Mouse (Mus musculus) layer of hippocampus, postnatal 25 days (tissue): ENCODE results near the gene Zfp13. TPM values are rescaled to one million over a fixed set of nuclear protein-coding genes. Genes with fewer than 3 reads are reported as not detected.
A peak's percentile ranks its signal among the peaks of the same experiment; 100 is the strongest.

Source experiments
- DNase-seq, 2 experiments: peaks; one replicate each; pipeline ENCODE4 v3.0.0; 2022; ENCODE audit warnings: mixed read lengths in 2 of 2, low spot score in 1 of 2; ENCODE audit errors: extremely low spot score in 1 of 2
- total RNA-seq, 2 experiments: library from RNA; stranded (reverse); gene quantifications; 2 replicates each; pipeline ENCODE4 v1.2.3; 2021

Gene Zfp13
- total RNA-seq, 2 experiments from 2014 or later = 30.2 to 35.1 TPM

- DNase-seq = no peak
Observed at GRCm38 (mm10) chr17:23592926-23593300, 6.4 kb downstream of the Zfp13 start.

DNA sequence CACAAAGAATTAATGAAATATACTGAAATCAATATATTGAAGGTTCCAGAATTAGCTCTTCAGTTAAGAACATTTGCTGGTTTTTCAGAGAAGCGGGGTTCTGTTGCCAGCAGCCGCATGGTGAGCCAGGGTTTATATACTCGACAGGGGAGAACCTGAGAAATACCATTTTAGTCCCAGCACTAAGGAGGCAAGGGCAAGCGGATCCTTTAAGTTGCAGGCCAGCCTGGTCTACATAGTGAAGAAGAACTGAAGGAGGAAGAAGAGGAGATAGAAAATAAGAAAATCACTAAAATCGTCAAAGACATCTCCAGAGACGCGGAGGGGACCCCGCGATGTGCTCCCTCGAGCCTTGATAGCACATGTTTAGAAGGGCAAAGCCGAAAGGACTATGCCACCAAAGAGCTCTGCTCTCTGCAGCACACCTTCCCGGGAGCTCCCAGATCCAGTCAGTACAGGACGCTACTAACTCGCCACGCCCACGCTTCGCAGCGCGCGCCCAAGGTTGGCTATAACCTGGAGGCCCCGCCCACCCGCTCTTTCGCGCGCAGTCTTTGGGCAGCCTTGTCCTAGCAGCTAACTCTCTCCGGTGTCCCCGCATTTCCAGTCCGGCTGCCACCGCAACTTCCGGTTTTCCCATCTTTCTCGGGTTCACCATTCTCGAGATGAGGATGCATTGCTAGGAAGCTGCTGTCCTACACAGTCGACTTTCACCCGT, 6.9 kb downstream of the Zfp13 start:
- peak; percentile 86 to 90 for DNase-seq

DNA sequence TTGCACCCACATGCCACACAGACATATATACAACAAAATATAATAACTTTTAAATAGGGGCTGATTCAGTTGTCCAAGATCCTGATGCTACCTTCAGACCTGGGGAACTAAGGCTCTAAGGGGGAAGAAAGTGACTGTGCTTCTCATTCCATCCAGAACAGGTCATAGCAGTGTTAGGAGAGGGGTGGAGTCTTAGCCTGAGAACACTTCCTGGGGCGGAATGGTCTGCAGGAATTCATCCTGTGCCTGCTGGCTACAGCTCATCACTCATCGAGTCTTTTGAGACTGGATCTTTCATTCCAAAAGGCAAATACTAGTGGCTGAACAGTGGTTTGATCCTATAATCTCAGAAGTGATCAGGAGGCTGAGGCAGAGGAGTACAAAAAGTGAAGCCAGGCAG, 12.0 kb downstream of the Zfp13 start:
- DNase-seq = no peak

DNA sequence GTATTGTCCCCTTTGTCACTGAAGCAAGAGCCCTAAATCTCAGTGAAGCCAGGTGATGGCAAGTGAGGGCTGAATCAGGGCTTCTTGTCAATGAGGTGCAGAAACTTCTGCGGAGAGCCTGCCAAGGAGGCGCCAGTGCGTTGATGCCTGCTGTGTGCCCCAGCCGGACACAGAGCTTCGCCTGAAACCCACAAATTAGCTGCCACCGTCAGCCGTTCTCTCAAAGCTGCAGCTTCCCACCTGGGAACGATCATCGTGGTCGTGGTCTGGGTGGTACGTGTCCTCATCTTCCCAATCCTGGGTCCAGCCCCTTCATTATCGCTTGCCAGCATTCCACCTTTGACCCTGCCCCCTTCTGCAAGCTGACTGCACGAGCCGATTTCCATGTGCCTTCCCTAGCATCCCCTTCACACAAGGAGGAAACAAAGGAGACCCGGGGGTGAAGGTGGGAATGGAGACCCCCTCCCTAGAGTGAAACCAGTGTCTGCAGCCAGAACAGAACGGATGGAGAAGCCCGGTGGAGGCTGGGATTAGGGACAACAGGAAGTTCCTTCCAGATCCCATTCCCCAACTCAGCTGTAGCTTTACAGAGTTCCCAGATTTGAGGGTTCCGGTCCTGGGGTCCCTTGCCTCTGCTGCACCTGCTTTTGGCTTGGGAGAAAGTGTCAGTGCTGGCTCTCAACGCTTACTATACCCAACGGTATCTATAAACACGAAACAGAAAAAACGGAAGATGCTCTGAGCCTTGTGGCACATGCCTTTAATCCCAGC, 13.4 kb downstream of the Zfp13 start:
- peak; percentile 54 to 64 for DNase-seq

GRCm38 (mm10) chr17:23584786-23585185, 14.5 kb downstream of the Zfp13 start:
- DNase-seq = no peak

GRCm38 (mm10) chr17:23575951-23576552, 23.2 kb downstream of the Zfp13 start:
- no peak for DNase-seq

DNA sequence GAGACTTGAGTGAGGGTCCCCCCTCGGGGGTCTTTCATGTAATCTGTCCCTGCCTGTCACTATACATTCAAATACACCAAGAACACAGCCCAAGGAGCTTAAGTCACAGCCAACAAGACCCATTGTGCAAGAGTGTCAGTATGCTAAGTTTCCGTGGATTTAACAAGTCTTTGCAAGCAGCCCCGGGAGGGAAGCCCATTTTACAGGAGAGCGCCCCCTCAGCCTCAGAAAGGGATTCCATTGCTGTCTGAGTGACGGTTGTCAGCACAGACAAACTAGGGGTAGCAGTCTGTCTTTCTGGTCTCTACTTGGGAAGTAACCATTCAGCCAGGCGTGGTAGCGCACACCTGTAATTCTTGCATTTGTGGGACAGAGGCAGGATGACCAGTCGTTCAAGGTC, 25.2 kb downstream of the Zfp13 start:
- no peak for DNase-seq

DNA sequence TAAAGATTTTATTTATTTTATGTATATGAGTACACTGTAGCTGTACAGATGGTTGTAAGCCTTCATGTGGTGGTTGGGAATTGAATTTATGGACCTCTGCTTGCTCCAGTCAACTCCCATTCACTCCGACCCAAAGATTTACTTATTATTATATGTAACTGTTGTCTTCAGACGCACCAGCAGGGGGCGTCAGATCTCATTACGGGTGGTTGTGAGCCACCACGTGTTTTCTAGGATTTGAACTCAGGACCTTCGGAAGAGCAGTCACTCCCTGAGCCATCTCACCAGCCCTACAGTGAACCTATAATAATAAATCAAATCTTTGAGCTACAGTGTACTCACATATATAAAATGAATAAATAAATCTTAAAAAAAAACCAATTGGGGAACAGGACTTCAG, 27.2 kb downstream of the Zfp13 start:
- no peak for DNase-seq

- no peak for DNase-seq
Observed at GRCm38 (mm10) chr17:23571084-23571483, 28.2 kb downstream of the Zfp13 start.

DNA sequence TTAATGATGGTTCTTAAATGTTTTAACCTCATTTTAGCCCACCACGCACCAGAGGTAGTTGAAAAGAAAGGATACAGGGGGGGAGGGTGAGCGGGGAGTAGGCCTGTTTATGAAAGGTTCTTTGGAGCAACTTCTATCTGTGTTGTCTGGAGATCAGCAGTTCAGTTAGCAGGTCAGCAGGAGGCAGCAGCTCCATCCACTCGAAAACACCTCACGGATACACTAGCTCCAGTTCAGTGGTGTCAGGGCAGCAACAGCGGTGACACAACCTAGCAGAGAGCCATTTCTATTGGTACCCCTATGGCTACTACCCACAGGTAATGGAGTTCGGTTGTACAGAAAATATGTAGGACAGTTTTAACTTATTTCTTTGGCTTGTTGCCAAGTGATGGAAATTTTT, 29.3 kb downstream of the Zfp13 start:
- DNase-seq = peak in 1 of 2 experiments; percentile 20

- DNase-seq = no peak
Observed at GRCm38 (mm10) chr17:23568370-23568769, 30.9 kb downstream of the Zfp13 start.

GRCm38 (mm10) chr17:23566787-23567186, 32.5 kb downstream of the Zfp13 start:
- no peak for DNase-seq

GRCm38 (mm10) chr17:23564368-23564715, 34.9 kb downstream of the Zfp13 start:
- no peak for DNase-seq

DNA sequence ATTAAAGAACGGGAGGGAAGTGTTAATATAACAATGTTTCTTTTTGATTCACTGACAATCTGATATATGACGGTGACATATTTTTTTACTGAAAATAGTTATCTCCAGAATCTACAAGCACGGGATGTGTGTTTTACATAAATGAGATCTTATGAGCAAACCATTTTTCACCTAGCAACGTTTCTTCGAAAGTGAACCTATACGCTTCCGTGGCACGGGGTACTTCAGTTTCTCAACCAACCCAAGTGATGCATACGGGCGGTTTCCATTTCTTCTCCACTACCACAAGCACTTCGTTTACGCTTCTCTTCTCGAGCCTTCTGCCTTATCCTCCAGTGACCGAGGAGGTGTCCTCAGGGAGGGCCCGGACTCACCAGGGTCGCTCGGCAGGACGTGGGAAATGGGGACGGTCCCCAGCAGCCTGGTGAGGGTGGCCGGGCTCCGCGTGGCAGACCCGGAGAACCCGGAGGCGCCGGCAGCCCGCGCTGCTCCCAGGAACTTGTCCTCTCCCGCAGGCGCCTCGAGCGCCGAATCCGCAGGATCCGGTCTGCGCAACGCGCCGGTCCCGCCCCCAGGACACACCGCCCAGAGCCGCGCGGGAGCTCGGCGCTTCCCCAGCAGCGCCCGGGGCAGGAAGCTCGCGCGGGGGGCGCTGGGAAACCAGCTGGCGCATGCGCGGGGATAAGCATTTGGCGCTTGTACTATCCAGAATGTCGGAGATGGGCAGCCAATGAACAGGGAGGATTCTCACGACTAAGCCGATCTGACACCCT, 35.5 kb downstream of the Zfp13 start, which contains the start of gene Zfp213:
Gene Zfp213, minus strand, starts transcription at position 644 of the 773 bp plus-strand sequence.
- DNase-seq = peak; percentile 91 to 95

DNA sequence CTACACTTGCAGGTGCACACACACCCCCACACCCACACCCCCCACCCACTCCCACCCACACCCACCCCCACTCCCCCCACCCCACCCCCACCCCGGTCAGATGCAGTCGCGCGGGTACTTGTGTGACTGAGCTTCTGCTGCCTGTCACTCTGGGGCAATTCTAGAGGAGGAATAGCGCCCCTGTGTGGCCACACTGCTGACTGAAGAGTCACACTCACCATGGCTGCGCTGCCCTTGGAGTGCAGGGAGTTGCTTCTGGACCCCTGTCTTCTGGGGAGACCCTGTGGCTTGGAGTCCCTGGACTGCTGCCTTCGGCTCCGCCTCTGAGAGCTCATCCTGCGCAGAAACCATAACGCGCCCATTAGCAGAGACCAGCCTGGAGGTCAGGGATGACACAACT, 39.5 kb downstream of the Zfp13 start:
- peak in 1 of 2 experiments; percentile 60 for DNase-seq

DNA sequence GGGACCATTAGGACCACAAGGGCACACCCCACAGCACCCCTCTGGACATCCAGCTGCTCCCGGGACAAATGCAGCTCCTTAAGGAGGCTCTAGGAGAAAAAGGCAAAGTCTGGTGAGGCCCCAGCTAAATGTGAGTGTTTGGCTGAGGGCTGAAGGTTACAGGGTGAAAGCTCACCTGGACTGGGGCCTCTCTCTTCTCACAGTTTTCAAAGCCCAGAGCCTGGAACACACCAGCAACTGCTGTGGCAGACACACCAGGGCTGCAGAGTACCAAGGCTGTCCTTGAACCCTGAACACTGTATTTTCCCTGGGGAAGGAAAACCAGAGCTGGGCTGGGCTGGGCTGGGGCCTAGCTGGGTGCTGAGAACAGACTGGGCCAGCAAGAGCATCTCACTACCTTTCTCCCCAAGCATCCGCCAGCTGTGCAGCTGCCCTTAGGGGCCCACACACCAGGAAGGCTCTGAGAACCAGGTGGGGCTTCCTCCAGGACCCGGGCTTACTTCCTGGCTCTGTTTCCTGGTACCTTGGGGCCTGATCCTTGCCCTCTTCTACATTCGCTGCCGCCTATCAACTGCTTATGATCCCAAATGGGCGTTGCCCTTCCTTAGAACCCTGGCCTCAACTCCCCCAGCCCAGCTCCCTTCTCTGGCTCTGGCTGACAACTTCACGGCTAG, 43.9 kb downstream of the Zfp13 start:
- DNase-seq = no peak

GRCm38 (mm10) chr17:23554321-23554720, 45.0 kb downstream of the Zfp13 start:
- DNase-seq = no peak

GRCm38 (mm10) chr17:23553634-23554120, 45.6 kb downstream of the Zfp13 start:
- no peak for DNase-seq

DNA sequence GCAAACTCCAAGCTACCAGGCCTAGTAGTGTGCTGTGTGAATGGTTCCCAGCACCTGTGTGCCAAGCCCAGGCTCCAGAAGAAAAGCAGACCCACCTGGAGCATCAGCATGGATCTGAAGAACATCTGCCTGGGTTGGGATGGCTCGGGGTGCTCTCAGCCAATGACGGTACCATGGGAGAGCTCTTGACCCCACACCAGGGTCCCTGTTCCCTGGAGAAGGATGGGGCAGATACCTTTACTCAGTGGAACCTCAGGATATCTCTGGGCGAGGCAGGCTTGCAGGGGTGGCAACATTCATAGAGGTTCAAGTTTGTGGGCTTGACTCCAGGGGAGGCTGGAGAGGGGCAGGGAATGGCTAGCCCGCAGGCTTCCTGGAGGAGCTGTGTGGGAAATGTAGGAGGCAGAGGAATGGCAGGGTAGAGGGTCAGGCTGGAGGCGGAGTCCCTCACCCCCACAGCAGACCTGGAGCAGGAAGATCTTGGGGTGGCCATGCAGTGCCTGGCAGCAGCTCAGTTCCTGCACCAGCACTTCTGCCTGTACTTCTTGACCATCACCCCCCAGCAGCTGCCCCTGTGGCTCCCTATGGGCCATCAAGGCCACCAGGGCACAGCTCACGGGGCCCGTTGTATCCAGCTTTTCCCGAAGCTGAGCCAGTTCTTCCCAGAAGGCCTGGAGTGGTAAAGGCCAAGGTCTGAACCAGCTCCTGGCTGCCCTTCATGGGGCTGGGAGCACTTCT, 46.2 kb downstream of the Zfp13 start:
- DNase-seq = no peak
